Mouse (Mus musculus) midbrain, embryonic 11.5 days (tissue): Measurements from ENCODE around the gene Rspry1. TPM values are rescaled to one million over a fixed set of nuclear protein-coding genes. Genes with fewer than 3 reads are reported as not detected.
A peak's percentile ranks its signal among the peaks of the same experiment; 100 is the strongest.

Source experiments
- ATAC-seq: fragments of 200-750 bp; cut with Nextera tagmentation; 2 replicates; pipeline ENCODE4 v1.8.0; 2017; ENCODE audit warnings: moderate TSS enrichment, moderate library complexity; ENCODE audit not compliant: low FRiP score
- DNase-seq: peaks from one replicate; pipeline ENCODE4 v3.0.0; 2015; ENCODE audit warnings: low spot score; ENCODE audit errors: missing footprints
- H3K27ac ChIP-seq: fragments of 300-500 bp; sonication (generic); 2 replicates; pipeline ENCODE4 v1.5.1; 2014; ENCODE audit warnings: low read depth, low read length
- H3K27me3 ChIP-seq: fragments of 300-500 bp; sonication (generic); 2 replicates; pipeline ENCODE4 v1.6.1; 2014; ENCODE audit warnings: mild to moderate bottlenecking, low read length, moderate library complexity, mixed read lengths; ENCODE audit not compliant: control insufficient read depth, insufficient read depth
- H3K36me3 ChIP-seq: fragments of 300-500 bp; sonication (generic); 2 replicates; pipeline ENCODE4 v1.6.1; 2014; ENCODE audit warnings: mild to moderate bottlenecking, low read length, moderate library complexity, mixed read lengths; ENCODE audit not compliant: control insufficient read depth, insufficient read depth
- H3K4me1 ChIP-seq: fragments of 300-500 bp; sonication (generic); 2 replicates; pipeline ENCODE4 v1.6.1; 2014; ENCODE audit warnings: low read length; ENCODE audit not compliant: control insufficient read depth, insufficient read depth
- H3K4me2 ChIP-seq: fragments of 300-500 bp; sonication (generic); 2 replicates; pipeline ENCODE4 v1.6.1; 2014; ENCODE audit warnings: mild to moderate bottlenecking, moderate library complexity
- H3K4me3 ChIP-seq: fragments of 300-500 bp; sonication (generic); 2 replicates; pipeline ENCODE4 v1.5.1; 2014; ENCODE audit warnings: low read depth, low read length
- H3K9ac ChIP-seq: fragments of 300-500 bp; sonication (generic); 2 replicates; pipeline ENCODE4 v1.6.1; 2014; ENCODE audit warnings: low read length
- H3K9me3 ChIP-seq: fragments of 300-500 bp; sonication (generic); 2 replicates; pipeline ENCODE4 v1.6.1; 2016; ENCODE audit warnings: low read length; ENCODE audit not compliant: control insufficient read depth
- WGBS: fragments of 180-500 bp; shearing (Covaris S2); extraction: QIAGEN DNeasy Blood & Tissue Kit; methylation state at CpG from one replicate; pipeline ENCODE4 v1.1.7; 2014; 5-methylcytosine and 5-hydroxymethylcytosine counted together
- polyA plus RNA-seq: library from polyadenylated mRNA; unstranded; fragments of >200 nt; fragmentation: Nextera tagmentation; extraction: Ambion mirVana; gene quantifications from 2 replicates; pipeline ENCODE4 v1.2.1, GENCODE M21; 2014

Rspry1 gene
- polyA plus RNA-seq, 1 experiment from 2014 or later, result 50.7 TPM

DNA sequence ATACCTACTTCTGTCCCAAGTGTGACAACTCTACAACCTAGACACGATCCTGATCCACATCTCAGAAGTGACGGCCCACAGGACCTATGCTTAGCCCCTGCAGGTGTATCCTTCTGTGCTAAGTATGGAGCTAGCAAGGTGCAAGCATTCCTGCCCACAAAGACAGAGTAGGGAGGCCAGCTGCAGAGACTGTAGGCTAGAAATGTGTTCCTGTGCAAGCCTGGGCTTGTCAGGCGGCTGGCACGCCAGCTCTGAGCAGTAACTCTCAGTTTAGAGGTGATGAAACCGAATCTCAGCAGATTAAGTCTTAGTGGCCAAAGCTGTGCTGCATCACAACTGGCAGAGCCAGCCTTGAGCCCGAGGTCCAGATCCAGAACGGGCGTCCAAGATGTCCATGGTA, 33.6 kb upstream of the Rspry1 start:
- no peak overlapping the region for H3K4me3 ChIP-seq
- H3K27ac ChIP-seq, result no peak overlapping the region
- DNase-seq, result no peak
- H3K36me3 ChIP-seq, result peaks cover 2% of the 10 kb centered on the region; the same call in 1 of the 2 replicates
- no peak for ATAC-seq
- 89% methylated on average over 8 of the region's 8 CpGs for WGBS
- H3K9ac ChIP-seq, result no peak overlapping the region
- peaks cover 11% of the 10 kb centered on the region for H3K4me1 ChIP-seq
- peaks cover 3% of the 10 kb centered on the region; the same call in 1 of the 2 replicates for H3K27me3 ChIP-seq
- no peak overlapping the region for H3K4me2 ChIP-seq
- no peaks in the 10 kb centered on the region for H3K9me3 ChIP-seq

DNA sequence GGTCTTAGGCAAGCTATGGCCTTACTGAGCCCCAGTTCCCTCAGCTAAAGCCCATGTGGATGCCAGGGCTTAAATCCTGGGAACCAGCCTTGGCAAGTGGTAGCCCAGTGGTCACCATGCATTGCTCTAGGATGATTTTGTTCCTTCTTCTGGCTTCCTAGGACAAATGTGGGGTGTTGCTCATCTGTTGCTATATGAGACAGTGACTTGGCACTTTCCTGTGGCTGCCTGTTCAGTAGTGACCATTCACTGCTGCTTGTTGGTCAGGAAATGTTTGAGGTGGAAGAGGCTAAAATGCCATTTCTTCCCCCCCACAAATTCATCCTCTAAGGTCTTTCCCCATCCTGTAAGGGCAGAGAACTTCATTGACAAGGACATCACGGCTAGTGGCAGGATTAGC, 32.3 kb upstream of the Rspry1 start:
- 53% methylated on average over 1 of the region's 1 CpGs for WGBS
- Histone ChIP-seq H3K4me2 (no peak overlapping the region), H3K36me3 (peaks cover 5% of the 10 kb centered on the region), H3K9ac (no peak overlapping the region), H3K27ac (no peak overlapping the region), H3K4me1 (peaks cover 11% of the 10 kb centered on the region), H3K27me3 (no peaks in the 10 kb centered on the region), H3K4me3 (no peak overlapping the region), H3K9me3 (no peaks in the 10 kb centered on the region)
- ATAC-seq, result no peak
- DNase-seq, result no peak

DNA sequence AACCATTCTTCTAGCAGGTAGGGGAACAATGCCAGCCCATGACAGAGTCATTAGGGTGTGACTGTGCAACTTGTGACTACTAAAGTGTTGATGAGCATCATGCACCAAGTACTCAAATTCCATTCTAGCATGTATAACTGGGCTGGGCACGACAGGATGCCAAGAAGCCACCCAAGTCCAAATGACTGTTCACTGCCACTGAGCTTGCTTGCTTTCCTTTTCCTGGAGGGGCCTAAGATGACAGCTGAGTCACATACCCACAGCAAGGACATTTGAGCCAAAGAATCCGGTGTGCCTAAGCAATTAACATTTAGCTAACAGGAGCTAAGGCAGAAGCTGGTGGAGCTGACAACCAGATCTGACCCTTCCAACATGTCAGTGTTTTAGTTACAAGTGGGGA, 29.8 kb upstream of the Rspry1 start:
- WGBS, result 80% methylated on average over 2 of the region's 2 CpGs
- Histone ChIP-seq H3K27me3 (no peaks in the 10 kb centered on the region), H3K27ac (no peak overlapping the region), H3K4me3 (no peak overlapping the region), H3K4me1 (peaks cover 6% of the 10 kb centered on the region), H3K4me2 (no peak overlapping the region), H3K9ac (no peak overlapping the region), H3K9me3 (no peaks in the 10 kb centered on the region), H3K36me3 (peaks cover 17% of the 10 kb centered on the region)
- DNase-seq (no peak), ATAC-seq (no peak)

DNA sequence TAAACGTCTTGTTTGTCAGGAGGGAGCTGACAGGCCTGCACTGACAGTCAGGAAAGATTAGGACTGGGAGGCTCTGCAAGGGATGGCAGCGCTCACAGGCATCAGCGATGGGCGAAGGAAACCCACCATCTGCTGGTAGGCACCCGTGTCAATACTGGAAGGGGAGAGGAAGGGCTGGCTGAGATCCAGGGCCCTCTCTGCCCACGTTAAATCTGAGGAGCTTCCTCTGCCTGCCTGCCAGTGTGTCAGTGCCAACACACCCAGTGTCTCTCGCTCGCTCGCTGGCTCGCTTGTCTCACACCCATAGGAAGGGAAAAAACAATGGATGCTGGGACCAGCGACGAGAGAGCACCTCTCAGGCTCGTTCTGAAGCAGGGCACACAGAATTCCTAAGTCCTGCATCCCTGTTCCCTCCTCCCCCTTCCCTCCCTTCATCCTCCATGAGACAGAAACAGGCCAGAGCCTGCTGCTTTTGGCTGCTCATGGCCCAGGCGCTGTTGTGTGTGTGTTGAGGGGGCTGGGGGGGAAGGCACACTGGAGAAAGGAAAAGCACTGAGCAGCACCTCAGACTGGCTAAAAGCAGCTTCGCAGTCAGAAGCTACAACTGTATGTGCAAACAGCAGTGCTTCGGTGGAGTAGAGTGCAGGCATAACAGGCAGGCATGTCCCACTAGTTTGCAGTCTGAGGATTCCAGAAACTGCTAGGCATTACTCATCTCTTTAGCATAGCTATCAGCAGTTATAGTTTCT, 27.4 kb upstream of the Rspry1 start:
- 90% methylated on average over 16 of the region's 16 CpGs for WGBS
- no peak overlapping the region for H3K27ac ChIP-seq
- peaks cover 17% of the 10 kb centered on the region for H3K36me3 ChIP-seq

DNA sequence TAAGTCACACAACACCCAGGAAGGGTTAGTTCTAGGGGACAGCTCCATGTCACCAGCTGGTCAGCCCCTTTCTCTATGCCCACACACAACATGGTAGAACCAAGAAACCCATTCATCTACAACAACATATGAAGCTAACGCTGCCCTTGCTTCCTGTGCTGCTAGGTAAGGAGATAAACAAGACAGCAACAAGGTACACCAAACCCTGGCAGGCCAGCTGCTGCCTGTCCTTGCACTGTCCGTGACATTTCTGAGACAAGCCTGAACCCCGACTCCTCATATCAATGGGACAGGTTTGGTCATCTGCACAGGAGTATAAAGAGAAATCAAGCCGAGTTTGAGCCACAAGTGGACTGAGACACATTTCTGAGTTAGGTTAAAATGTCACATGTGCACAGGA, 26.6 kb upstream of the Rspry1 start:
- no peaks in the 10 kb centered on the region for H3K4me1 ChIP-seq
- WGBS, result 93% methylated on average over 4 of the region's 4 CpGs
- H3K36me3 ChIP-seq, result peaks cover 19% of the 10 kb centered on the region
- ATAC-seq, result no peak
- no peaks in the 10 kb centered on the region for H3K9me3 ChIP-seq
- H3K27ac ChIP-seq, result no peak overlapping the region
- no peaks in the 10 kb centered on the region for H3K27me3 ChIP-seq
- H3K4me3 ChIP-seq, result no peak overlapping the region
- no peak overlapping the region for H3K4me2 ChIP-seq
- no peak for DNase-seq
- H3K9ac ChIP-seq, result no peak overlapping the region

More for the DNA sequence above, 27.4 kb upstream of the Rspry1 start:
- Histone ChIP-seq H3K4me3 (no peak overlapping the region), H3K9ac (no peak overlapping the region), H3K4me2 (no peak overlapping the region), H3K9me3 (no peaks in the 10 kb centered on the region), H3K27me3 (no peaks in the 10 kb centered on the region), H3K4me1 (no peaks in the 10 kb centered on the region)
- ATAC-seq (no peak), DNase-seq (no peak)

DNA sequence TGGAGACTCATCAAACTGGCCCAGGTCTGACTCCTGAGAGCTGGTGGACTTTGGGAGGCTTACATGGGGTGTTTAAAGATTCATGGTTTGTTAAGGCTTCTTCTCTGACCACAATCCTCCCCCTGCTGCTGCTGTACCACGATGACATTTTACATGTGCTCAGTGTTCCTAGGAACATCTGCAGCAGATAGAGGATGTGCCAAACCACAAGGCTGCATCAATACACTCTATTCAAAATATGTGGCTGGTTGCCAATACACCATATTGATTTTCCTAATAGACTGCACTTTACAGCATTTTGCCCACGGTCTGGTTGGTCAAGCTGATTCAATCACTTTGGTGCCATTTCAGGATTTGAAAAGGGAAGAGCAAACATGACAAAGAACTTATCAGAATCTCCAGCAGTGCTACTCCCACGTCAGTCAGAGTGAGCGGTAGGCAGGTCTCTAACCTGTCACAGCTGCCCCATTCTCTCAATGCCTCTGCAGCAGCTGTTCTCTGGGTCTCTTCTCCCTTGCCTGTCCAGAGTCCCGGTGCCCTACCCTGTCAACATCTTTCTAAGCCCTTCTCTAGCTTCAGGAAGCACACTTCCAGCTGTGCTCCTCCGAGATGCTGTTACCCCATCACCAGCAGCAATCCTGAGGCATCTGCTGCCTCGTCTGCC, 19.8 kb upstream of the Rspry1 start:
- Histone ChIP-seq H3K4me3 (no peak overlapping the region), H3K36me3 (peaks cover 19% of the 10 kb centered on the region), H3K9ac (no peak overlapping the region), H3K27me3 (no peaks in the 10 kb centered on the region), H3K4me2 (no peak overlapping the region), H3K27ac (no peak overlapping the region), H3K9me3 (no peaks in the 10 kb centered on the region), H3K4me1 (no peaks in the 10 kb centered on the region)
- WGBS, result 88% methylated on average over 7 of the region's 7 CpGs
- no peak for ATAC-seq
- DNase-seq, result no peak

DNA sequence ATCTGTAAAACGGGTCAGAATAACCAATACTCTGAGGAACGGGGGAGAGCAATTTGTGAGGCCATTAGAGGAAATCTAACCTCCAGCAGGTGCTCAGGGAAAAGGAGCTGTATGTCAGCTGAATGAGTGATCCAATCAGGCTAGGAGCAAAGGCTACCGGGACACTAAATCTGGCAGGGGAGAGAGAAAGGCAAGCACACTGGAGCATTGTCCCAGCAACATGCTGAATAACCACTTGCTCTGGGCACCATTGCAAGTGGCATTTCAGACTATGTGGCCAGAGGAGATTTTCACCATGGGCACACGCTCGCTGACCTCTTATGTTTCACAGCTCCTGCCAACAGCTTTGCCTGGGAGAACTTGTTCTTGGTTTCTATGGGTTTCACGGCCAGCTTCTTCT, 19.2 kb upstream of the Rspry1 start:
- Histone ChIP-seq H3K36me3 (peaks cover 19% of the 10 kb centered on the region), H3K4me3 (no peak overlapping the region), H3K9ac (no peak overlapping the region), H3K4me1 (no peaks in the 10 kb centered on the region), H3K9me3 (no peaks in the 10 kb centered on the region), H3K4me2 (no peak overlapping the region), H3K27me3 (no peaks in the 10 kb centered on the region), H3K27ac (no peak overlapping the region)
- DNase-seq (no peak), ATAC-seq (no peak)
- WGBS, result 92% methylated on average over 6 of the region's 6 CpGs

DNA sequence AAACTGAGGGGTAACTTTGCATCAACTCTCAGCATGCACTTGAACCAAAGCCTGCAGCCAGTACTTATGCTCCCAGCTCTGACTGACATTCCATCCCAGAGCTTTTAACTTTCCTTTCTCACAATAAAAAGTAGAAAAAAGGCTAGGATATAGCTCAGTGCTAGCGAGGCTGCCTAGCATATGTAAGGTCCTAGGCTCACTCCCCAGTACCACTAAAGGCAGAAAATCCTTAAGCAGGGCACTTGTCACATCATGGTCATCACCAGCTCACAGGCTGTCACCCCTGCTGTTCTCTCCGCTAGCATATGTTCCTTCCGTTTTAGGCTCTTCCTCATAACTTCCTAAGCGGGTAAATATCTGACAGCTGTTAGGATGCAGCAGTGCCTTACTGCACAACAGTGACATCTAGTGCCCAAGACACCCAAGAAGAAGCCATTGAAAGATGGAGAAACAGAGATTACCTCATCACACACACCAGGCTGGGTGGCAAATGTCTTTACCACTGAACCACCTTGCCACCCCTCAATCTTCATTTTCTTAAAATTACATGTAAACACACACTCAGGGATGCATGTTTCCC, 17.4 kb upstream of the Rspry1 start:
- no peak overlapping the region for H3K9ac ChIP-seq
- H3K36me3 ChIP-seq, result peaks cover 24% of the 10 kb centered on the region
- no peaks in the 10 kb centered on the region for H3K4me1 ChIP-seq
- H3K27me3 ChIP-seq, result no peaks in the 10 kb centered on the region
- no peak overlapping the region for H3K27ac ChIP-seq
- H3K9me3 ChIP-seq, result no peaks in the 10 kb centered on the region
- no peak overlapping the region for H3K4me2 ChIP-seq
- no peak overlapping the region for H3K4me3 ChIP-seq
- ATAC-seq (peak; percentile 38; the same call in 1 of the 2 replicates), DNase-seq (peak; percentile 93)
- 55% methylated on average over 4 of the region's 4 CpGs for WGBS

DNA sequence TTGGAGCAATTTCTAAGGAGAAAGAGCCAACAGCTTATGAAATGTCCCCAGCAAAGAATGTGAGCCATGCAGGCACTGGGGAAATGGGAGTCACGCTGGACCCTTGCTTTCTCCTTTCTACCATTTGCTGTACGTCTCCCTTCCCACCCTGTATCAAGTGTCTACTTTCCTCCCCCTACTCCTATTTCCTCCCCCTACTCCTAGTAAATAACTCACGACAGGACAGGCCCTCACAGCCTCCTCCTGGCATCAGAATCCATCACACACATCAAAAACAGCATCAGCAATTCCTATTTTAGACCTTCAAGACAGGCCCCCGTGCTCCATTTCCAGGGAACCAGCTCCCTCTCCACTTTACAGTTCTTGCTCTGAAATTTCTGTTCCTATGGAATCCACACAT, 10.0 kb upstream of the Rspry1 start:
- no peak overlapping the region for H3K4me3 ChIP-seq
- H3K27ac ChIP-seq, result no peak overlapping the region
- H3K4me2 ChIP-seq, result no peak overlapping the region
- no peaks in the 10 kb centered on the region for H3K4me1 ChIP-seq
- H3K9me3 ChIP-seq, result no peaks in the 10 kb centered on the region
- ATAC-seq, result no peak
- DNase-seq, result no peak
- peaks cover 7% of the 10 kb centered on the region; the same call in 1 of the 2 replicates for H3K36me3 ChIP-seq
- H3K27me3 ChIP-seq, result no peaks in the 10 kb centered on the region
- WGBS, result 84% methylated on average over 4 of the region's 4 CpGs
- H3K9ac ChIP-seq, result no peak overlapping the region
